Mouse (Mus musculus): ENCODE data around the gene Fam114a1. TPM values are rescaled to one million over a fixed set of nuclear protein-coding genes. Genes with fewer than 3 reads are reported as not detected.

The Fam114a1 gene
- 6.5 TPM for polyA plus RNA-seq (2015; fragmentation: Illumina TruSeq; extraction: RNeasy Lipid Tissue Mini Kit (QIAGEN cat#74804); ENCODE audit: low read depth, low replicate concordance)

DNA sequence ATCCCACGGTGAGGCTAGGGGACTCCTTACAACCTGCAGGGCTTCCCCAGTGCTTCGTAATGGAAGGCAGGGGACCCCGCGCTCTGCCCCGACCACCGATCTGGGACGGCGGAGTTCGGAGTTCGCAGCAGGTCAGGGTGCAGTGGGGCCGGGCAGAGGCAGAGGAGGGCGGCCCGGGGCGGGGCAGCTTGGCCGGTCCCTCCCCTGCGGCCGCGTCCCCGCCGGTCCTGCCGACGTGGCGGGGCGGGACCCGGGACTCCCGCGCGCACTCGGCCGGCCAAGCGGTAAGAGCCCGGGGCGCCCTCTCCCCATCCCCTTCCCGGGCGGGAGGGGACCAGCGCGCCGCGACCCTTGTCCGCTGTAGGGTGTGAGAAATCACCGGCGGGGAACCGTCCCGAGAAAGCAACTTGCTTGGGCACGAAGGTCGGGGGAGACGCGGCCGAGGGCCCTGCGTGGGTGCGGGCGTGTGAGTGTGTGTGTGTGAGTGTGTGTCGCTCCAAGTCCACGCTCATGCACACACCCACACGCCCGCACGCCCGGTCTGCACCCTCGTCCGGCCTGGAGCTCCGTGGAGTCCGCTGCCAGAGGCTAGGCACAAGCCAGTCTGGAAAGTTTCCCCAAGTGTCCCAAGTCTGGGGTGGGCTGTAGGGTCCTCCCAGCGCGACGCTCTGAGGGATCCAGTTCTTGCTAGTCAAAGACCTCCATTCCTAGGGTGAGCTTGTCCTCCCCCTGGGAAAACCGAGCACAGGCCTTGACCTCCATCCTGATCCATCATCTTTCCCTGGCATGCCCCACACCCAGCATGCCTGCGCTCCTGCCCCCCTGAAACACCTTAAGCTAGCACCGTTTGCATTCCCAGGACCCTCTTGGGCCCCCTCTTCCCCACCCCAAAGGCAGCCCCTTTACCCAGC, at the start of gene Fam114a1:
Fam114a1 (plus strand) TSS at position 211 of the 911 bp plus-strand sequence.

DNA sequence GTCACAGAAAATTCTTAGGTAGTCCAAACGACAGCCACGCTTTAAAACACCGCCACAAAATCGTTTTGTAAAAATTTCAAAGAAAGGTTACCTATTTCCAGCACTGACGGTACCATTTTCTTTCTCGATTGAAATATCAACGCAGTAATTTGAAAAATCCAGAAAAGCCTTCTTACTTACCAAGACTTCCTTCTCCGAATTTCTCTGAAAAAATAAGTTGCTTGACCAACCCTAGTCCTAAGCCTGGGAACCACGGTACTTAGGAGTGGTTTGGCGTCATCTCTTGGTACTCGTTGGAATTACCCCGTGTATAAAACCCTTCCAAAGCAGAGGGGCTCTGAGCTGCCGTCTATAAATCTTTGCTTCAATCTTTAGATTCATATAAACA, 10.0 kb upstream of the Fam114a1 start, which contains the start of gene Tlr6:
Tlr6 (minus strand) TSS at position 255 of the 388 bp plus-strand sequence.

Other genes with a start within 250 kb of the Fam114a1 start
- 17.7 TPM for gene Klf3, start 166.7 kb upstream of the Fam114a1 start, polyA plus RNA-seq (2015; fragmentation: Illumina TruSeq; extraction: RNeasy Lipid Tissue Mini Kit (QIAGEN cat#74804); ENCODE audit: low read depth, low replicate concordance)
- 0.33 TPM for gene Tlr1, start 36.5 kb upstream of the Fam114a1 start, polyA plus RNA-seq (2015; fragmentation: Illumina TruSeq; extraction: RNeasy Lipid Tissue Mini Kit (QIAGEN cat#74804); ENCODE audit: low read depth, low replicate concordance)
- gene Tlr6, start 10.0 kb upstream of the Fam114a1 start, polyA plus RNA-seq (2015; fragmentation: Illumina TruSeq; extraction: RNeasy Lipid Tissue Mini Kit (QIAGEN cat#74804); ENCODE audit: low read depth, low replicate concordance), result 0.39 TPM
- 0.42 TPM for gene Tmem156, start 122.1 kb downstream of the Fam114a1 start, polyA plus RNA-seq (2015; fragmentation: Illumina TruSeq; extraction: RNeasy Lipid Tissue Mini Kit (QIAGEN cat#74804); ENCODE audit: low read depth, low replicate concordance)
- 41.3 TPM for gene Klhl5, start 137.5 kb downstream of the Fam114a1 start, polyA plus RNA-seq (2015; fragmentation: Illumina TruSeq; extraction: RNeasy Lipid Tissue Mini Kit (QIAGEN cat#74804); ENCODE audit: low read depth, low replicate concordance)
- gene Wdr19, start 229.6 kb downstream of the Fam114a1 start, polyA plus RNA-seq (2015; fragmentation: Illumina TruSeq; extraction: RNeasy Lipid Tissue Mini Kit (QIAGEN cat#74804); ENCODE audit: low read depth, low replicate concordance), result 11.7 TPM

All from brain, adult 10 weeks (tissue).